Mouse (Mus musculus) embryonic facial prominence, embryonic 14.5 days (tissue): ENCODE measurements around the gene Ctf2. TPM values are rescaled to one million over a fixed set of nuclear protein-coding genes. Genes with fewer than 3 reads are reported as not detected.

Source experiments
- ATAC-seq: fragments of 200-750 bp; cut with Nextera tagmentation; 2 replicates; pipeline ENCODE4 v1.8.0; 2017; ENCODE audit warnings: low read depth, moderate number of reproducible peaks, moderate TSS enrichment
- DNase-seq: peaks from one replicate; pipeline ENCODE4 v3.0.0-alpha.2; 2015; ENCODE audit warnings: low spot score
- H3K27ac ChIP-seq: fragments of 300-500 bp; sonication (generic); replicated peaks from 2 replicates; pipeline ENCODE4 v1.5.1; 2014; ENCODE audit warnings: low read depth, mild to moderate bottlenecking, low read length, moderate library complexity
- H3K27me3 ChIP-seq: fragments of 300-500 bp; sonication (generic); replicated peaks from 2 replicates; pipeline ENCODE4 v1.6.1; 2014; ENCODE audit warnings: low read length; ENCODE audit not compliant: control insufficient read depth, insufficient read depth
- H3K36me3 ChIP-seq: fragments of 300-500 bp; sonication (generic); 2 replicates; pipeline ENCODE4 v1.6.1; 2014; ENCODE audit warnings: low read length, mixed read lengths; ENCODE audit not compliant: control insufficient read depth, insufficient read depth
- H3K4me1 ChIP-seq: fragments of 300-500 bp; sonication (generic); 2 replicates; pipeline ENCODE4 v1.6.1; 2014; ENCODE audit warnings: antibody characterized with exemption, low read length; ENCODE audit not compliant: control insufficient read depth, insufficient read depth
- H3K4me2 ChIP-seq: fragments of 300-500 bp; sonication (generic); 2 replicates; pipeline ENCODE4 v1.6.1; 2014; ENCODE audit warnings: low read depth, mild to moderate bottlenecking, low read length, moderate library complexity, mixed read lengths
- H3K4me3 ChIP-seq: fragments of 300-500 bp; sonication (generic); 2 replicates; pipeline ENCODE4 v1.5.1; 2014; ENCODE audit warnings: low read depth, mild to moderate bottlenecking, low read length
- H3K9ac ChIP-seq: fragments of 300-500 bp; sonication (generic); 2 replicates; pipeline ENCODE4 v1.6.1; 2014; ENCODE audit warnings: low read depth, mild to moderate bottlenecking, low read length, moderate library complexity, mixed read lengths
- H3K9me3 ChIP-seq: fragments of 300-500 bp; sonication (generic); 2 replicates; pipeline ENCODE4 v1.6.1; 2016; ENCODE audit warnings: low read length; ENCODE audit not compliant: control insufficient read depth
- WGBS: fragments of 180-500 bp; shearing (Covaris S2); extraction: QIAGEN DNeasy Blood & Tissue Kit; methylation state at CpG from one replicate; pipeline ENCODE4 v1.1.7; 2014; 5-methylcytosine and 5-hydroxymethylcytosine counted together
- polyA plus RNA-seq: library from polyadenylated mRNA; unstranded; fragments of >200 nt; fragmentation: Nextera tagmentation; extraction: Ambion mirVana; gene quantifications from 2 replicates; pipeline ENCODE4 v1.2.1, GENCODE M21; 2014

Gene Ctf2
- polyA plus RNA-seq, 1 experiment from 2014 or later: 0.35 TPM

DNA sequence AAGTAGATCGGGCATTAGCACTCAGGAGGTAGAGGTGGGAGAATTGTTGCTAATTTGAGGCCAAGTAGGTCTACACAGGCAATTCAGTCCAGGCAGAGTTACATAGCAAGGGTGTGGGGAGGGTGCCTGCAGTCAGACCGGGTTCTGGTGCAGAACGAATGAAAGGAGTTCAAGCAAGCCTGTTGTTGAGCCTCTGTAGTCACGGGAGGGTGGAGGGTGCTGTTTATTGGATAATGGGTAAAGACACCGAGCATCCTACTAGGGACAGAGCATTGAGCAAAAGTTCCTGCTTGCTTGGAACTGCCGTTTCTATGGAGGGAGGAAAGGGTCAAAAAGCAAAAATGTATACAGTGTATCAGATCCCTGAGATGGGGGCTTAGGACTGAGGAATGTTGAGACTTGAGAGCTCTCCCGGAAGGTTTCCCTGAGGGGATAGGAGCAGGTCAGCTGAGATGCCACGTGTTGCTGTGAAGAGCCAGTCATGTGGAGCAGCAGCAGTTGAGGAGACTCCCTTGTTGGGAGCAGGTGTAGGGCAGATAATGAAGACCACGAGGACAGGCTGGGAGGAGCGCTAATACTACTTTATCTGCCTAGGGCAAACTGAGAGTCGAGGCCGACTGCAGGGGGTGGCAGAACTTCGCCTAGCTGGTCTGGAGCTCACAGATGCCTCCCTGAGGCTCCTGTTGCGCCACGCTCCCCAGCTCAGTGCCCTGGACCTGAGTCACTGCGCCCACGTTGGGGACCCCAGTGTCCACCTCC, 35.1 kb upstream of the Ctf2 start:
- no peak overlapping the region for H3K4me3 ChIP-seq
- ATAC-seq (no peak), DNase-seq (no peak)
- no peaks in the 10 kb centered on the region for H3K9me3 ChIP-seq
- H3K36me3 ChIP-seq: peaks cover 58% of the 10 kb centered on the region
- H3K4me1 ChIP-seq: peaks cover 14% of the 10 kb centered on the region; the same call in 1 of the 2 replicates
- H3K4me2 ChIP-seq: no peak overlapping the region
- 75% methylated on average over 13 of the region's 17 CpGs for WGBS
- H3K27ac ChIP-seq: no peak overlapping the region
- no peak overlapping the region for H3K9ac ChIP-seq
- no peaks in the 10 kb centered on the region for H3K27me3 ChIP-seq

DNA sequence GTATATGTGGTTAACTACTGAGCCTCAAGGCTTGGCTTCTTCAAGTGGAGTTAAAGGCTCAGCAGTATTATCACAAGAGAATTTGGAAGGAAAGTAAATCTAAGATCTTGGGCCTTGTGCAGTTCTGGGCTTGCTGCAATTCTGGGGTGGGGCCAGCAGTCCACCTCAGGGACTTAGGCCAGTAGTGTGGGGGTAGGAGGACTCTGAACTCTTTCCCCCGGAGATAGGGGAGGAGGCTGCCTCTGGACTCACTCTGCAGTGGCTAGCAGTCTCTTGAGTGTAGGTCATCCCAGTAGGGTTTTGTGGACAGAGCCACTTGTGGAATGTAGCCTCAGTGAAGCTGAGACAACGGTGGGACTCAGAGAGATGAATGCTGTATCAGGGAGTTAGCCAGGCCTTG, 33.8 kb upstream of the Ctf2 start:
- Histone ChIP-seq H3K9me3 (no peaks in the 10 kb centered on the region), H3K27me3 (no peaks in the 10 kb centered on the region), H3K9ac (no peak overlapping the region), H3K4me3 (no peak overlapping the region), H3K4me1 (peaks cover 8% of the 10 kb centered on the region; the same call in 1 of the 2 replicates), H3K4me2 (no peak overlapping the region), H3K36me3 (peaks cover 61% of the 10 kb centered on the region), H3K27ac (no peak overlapping the region)
- 91% methylated on average over 2 of the region's 2 CpGs for WGBS
- DNase-seq: no peak
- no peak for ATAC-seq

DNA sequence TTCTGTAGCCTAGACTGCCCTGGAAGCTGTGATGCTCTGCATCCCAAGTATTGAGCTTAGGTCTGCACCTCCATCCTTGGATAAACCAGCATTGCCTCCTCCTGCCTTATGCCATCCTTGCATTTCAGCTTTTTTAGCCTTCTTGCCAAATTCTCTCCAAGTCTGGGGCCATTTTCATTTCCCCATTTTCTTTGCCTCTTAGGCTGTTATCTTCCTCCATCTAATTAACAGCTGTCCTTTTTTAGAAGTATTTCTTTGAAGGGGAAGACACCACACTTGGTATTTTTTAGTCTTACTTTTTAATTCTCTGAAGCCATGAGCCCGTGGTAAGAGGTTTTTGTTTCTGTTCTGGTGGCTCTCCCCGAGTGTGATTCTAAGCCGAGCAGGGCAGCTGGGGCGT, 31.7 kb upstream of the Ctf2 start:
- Histone ChIP-seq H3K4me1 (peaks cover 3% of the 10 kb centered on the region; the same call in 1 of the 2 replicates), H3K4me3 (no peak overlapping the region), H3K36me3 (peaks cover 61% of the 10 kb centered on the region), H3K4me2 (no peak overlapping the region), H3K9me3 (no peaks in the 10 kb centered on the region), H3K27ac (no peak overlapping the region), H3K9ac (no peak overlapping the region), H3K27me3 (no peaks in the 10 kb centered on the region)
- DNase-seq (no peak), ATAC-seq (no peak)
- 96% methylated on average over 4 of the region's 4 CpGs for WGBS

DNA sequence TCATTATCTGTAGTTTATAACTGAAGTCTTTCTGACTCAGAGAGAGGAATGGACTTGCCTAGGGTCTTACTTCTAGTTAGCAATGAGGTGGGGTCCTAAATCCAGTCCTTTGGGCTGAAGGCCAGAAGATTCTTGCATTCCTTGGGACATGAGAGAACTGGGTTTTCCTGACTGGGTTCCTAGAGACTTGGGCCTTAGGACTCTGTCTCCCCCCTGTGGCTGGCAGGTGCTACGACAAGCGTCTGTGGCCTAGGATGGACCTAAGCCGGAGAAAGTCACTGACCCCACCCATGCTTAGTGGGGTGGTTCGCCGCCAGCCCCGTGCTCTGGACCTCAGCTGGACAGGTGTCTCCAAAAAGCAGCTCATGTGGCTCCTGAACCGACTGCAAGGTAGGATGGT, 29.1 kb upstream of the Ctf2 start:
- Histone ChIP-seq H3K9me3 (no peaks in the 10 kb centered on the region), H3K9ac (no peak overlapping the region), H3K4me3 (no peak overlapping the region), H3K4me1 (no peaks in the 10 kb centered on the region), H3K36me3 (peaks cover 65% of the 10 kb centered on the region), H3K27me3 (no peaks in the 10 kb centered on the region), H3K4me2 (no peak overlapping the region), H3K27ac (no peak overlapping the region)
- ATAC-seq (peak; percentile 69), DNase-seq (peak; percentile 80)
- 45% methylated on average over 7 of the region's 7 CpGs for WGBS

DNA sequence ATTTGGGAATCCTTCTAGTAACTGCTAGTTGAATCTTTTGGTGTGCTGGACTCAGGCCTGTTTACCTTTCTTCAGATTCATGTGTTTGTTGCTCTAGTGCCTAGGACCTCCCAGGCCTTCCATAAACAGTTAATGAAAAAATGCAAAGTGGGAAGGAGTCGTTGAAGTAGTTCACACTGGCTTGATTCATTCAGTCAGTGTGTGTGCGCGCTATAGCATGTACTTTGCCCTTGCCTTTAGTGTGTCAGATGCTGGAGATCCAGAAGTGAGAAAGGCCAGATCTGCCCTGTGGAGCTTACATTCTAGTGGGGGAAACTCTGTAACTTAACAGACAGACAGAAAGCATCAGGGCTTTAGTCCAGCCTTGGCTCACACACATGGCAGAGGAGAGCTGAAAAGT, 28.5 kb upstream of the Ctf2 start:
- Histone ChIP-seq H3K4me2 (no peak overlapping the region), H3K27ac (no peak overlapping the region), H3K27me3 (no peaks in the 10 kb centered on the region), H3K9me3 (no peaks in the 10 kb centered on the region), H3K9ac (no peak overlapping the region), H3K4me1 (no peaks in the 10 kb centered on the region), H3K36me3 (peaks cover 65% of the 10 kb centered on the region), H3K4me3 (no peak overlapping the region)
- DNase-seq (no peak), ATAC-seq (peak; percentile 10; the same call in 1 of the 2 replicates)
- 72% methylated on average over 3 of the region's 3 CpGs for WGBS

DNA sequence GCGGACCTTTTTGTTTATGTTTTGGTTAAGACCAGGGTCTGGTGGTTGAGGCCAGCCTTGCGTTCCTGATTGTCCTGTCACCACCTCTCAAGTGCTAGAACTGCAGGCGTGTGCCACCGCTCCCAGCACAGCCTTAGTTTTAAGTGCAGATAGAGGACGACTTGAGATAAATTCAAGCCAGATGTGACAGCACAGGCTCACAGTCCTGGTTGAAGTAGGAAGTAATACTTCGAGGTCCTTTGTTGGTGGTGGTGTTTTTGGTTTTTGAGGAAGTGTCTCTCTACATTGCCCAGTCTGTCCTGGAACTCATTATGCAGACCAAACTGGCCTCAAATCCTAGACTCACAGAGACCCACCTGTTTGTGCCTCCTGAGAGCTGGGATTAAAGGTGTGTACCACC, 27.8 kb upstream of the Ctf2 start:
- no peak overlapping the region for H3K4me3 ChIP-seq
- H3K36me3 ChIP-seq: peaks cover 65% of the 10 kb centered on the region
- WGBS: 35% methylated on average over 6 of the region's 6 CpGs
- no peak overlapping the region for H3K4me2 ChIP-seq
- H3K9me3 ChIP-seq: no peaks in the 10 kb centered on the region
- H3K9ac ChIP-seq: no peak overlapping the region; the same call in 1 of the 2 replicates
- H3K4me1 ChIP-seq: no peaks in the 10 kb centered on the region
- no peak for ATAC-seq
- H3K27me3 ChIP-seq: no peaks in the 10 kb centered on the region
- DNase-seq: no peak
- H3K27ac ChIP-seq: peak overlapping the region; percentile 15; the same call in 1 of the 2 replicates

DNA sequence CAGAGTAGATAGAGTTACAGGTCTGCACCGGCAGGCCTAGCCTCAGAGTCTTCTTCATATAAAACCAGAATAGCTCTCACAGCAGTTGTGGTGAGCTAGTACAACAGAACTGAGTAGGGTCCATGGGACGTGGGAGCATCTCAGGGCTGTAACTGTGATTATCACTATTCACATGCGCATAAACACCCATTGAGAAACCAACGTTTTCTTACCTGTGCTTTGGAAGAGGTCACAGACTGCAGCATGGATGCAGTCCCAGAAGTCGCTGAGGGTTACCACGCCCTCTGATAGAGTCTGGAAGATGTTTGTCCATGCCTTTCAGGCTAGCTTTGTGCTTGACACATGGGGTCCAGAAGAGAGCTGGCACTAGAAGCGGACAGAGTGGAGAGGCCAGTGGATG, 21.8 kb upstream of the Ctf2 start:
- ATAC-seq: no peak
- Histone ChIP-seq H3K9me3 (no peaks in the 10 kb centered on the region), H3K4me2 (no peak overlapping the region), H3K27me3 (no peaks in the 10 kb centered on the region), H3K9ac (no peak overlapping the region), H3K4me1 (no peaks in the 10 kb centered on the region), H3K27ac (no peak overlapping the region), H3K4me3 (no peak overlapping the region), H3K36me3 (peaks cover 96% of the 10 kb centered on the region)
- no peak for DNase-seq
- WGBS: 85% methylated on average over 7 of the region's 7 CpGs

DNA sequence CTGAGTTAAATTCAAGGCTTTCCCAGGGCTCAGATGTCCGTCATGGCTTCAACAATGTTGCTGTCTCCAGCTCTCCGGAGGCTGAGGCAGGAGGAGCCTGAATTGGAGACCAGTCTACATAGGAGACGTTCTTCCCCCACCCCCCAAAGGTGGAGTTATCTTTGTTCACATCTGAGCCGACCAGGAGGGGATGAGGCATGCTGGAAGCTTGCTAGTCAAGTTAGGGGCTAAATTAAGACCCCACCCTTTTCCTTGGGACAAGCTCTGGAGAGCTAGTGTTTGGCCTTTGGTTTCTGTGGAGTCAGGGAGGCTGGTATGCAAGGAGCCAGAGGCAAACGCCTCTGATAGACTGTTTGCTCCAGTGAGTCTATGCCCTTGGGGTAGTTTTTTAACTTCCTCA, 21.2 kb upstream of the Ctf2 start:
- ATAC-seq: no peak
- Histone ChIP-seq H3K27me3 (no peaks in the 10 kb centered on the region), H3K9ac (no peak overlapping the region), H3K27ac (no peak overlapping the region), H3K9me3 (no peaks in the 10 kb centered on the region), H3K4me2 (no peak overlapping the region), H3K36me3 (peaks cover 98% of the 10 kb centered on the region), H3K4me1 (no peaks in the 10 kb centered on the region), H3K4me3 (no peak overlapping the region)
- 60% methylated on average over 5 of the region's 5 CpGs for WGBS
- no peak for DNase-seq

DNA sequence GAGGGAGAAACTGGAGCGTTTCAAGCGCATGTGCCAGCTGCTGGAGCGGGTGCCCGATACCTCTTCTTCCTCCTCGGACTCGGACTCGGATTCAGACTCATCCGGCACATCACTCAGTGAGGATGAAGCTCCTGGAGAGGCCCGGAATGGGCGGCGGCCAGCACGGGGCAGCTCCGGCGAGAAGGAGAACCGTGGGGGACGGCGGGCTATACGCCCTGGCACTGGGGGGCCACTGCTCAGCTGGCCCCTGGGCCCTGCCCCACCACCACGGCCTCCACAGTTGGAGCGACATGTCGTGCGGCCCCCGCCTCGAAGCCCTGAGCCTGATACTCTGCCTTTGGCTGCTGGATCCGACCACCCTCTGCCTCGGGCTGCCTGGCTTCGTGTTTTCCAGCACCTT, 20.1 kb upstream of the Ctf2 start:
- Histone ChIP-seq H3K9me3 (no peaks in the 10 kb centered on the region), H3K36me3 (peaks cover 90% of the 10 kb centered on the region), H3K4me1 (peaks cover 8% of the 10 kb centered on the region; the same call in 1 of the 2 replicates), H3K4me3 (no peak overlapping the region), H3K27ac (no peak overlapping the region), H3K27me3 (no peaks in the 10 kb centered on the region), H3K4me2 (no peak overlapping the region), H3K9ac (0 out of 2 replicates have a peak overlapping the region, but pooled peaks have one; percentile 19)
- ATAC-seq (no peak), DNase-seq (no peak)
- 95% methylated on average over 27 of the region's 27 CpGs for WGBS
